12 mouse cellular contexts compared by ENCODE assay signal in the genomic region with DNA sequence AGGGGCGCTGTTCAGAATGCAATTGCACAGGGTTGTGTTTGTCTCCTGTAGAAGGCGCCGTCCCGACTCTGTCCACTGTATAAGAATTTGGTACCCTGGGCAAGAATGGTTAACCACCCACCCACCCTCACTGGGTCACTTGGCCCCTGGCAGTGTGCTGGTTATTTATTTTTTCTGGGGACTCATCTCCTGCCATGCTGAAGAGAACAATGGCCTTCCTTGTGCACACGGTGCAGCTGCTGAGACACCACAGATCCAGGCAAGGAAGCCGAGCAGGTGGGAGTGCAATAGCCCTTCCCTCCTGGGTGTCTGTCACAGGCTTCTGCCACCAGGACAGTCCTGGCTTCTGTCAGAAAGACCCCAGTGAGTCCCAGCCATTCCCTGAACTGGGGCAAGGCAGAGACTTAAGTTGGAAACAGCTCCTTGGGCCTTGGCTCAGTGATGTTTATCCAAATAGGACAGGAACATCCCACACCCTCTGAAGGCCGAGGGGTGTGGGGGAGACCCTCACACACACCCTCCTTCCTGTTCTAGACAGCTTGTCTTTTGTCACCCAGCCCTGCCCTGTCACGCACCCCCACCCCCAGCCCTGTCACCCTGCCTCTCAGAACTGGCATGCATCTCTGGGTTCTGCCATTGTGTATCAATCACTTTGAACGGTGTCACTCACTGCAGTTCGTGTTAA. TPM values are rescaled to one million over a fixed set of nuclear protein-coding genes. Genes with fewer than 3 reads are reported as not detected.
DNase-seq lines count a peak whose midpoint lies in the region; ATAC-seq lines count a peak whose summit lies in the region.
"Had no signal": no experiment of that assay in that cellular context is flagged by ENCODE, and none has a peak within 500 bp of the region (broad histone marks: within the 10 kb centered on the region; RNA-seq: fewer than 3 reads in every experiment).

No protein-coding gene starts in this region.

- 0 out of 2 replicates have a peak, but pooled peaks have one; percentile 33 for ATAC-seq in hindbrain, embryonic 11.5 days (ENCODE audit: low FRiP score)
- peak; percentile 60 for ATAC-seq in midbrain, embryonic 13.5 days

- H3K27me3 ChIP-seq in hindbrain, embryonic 11.5 days (ENCODE audit: control insufficient read depth, insufficient read depth, low read length): no peaks in the 10 kb centered on the region
- no peaks in the 10 kb centered on the region for H3K27me3 ChIP-seq in midbrain, embryonic 13.5 days
- H3K27me3 ChIP-seq: liver, embryonic 15.5 days had no signal

- peaks cover 2% of the 10 kb centered on the region for H3K4me1 ChIP-seq in hindbrain, embryonic 11.5 days (replicated peaks; ENCODE audit: control insufficient read depth, insufficient read depth, low read length)
- H3K4me1 ChIP-seq in midbrain, embryonic 13.5 days (replicated peaks): peaks cover 30% of the 10 kb centered on the region

- H3K36me3 ChIP-seq in hindbrain, embryonic 11.5 days (ENCODE audit: control insufficient read depth, insufficient read depth, low read length): no peaks in the 10 kb centered on the region
- H3K36me3 ChIP-seq in midbrain, embryonic 13.5 days: peaks cover 12% of the 10 kb centered on the region
- H3K36me3 ChIP-seq: liver, embryonic 15.5 days had no signal

- no peak overlapping the region for H3K4me2 ChIP-seq in hindbrain, embryonic 11.5 days (replicated peaks; ENCODE audit: low read depth, low read length)
- no peak overlapping the region for H3K4me2 ChIP-seq in midbrain, embryonic 13.5 days (replicated peaks)
- H3K4me2 ChIP-seq: liver, embryonic 15.5 days had no signal

- peak; percentile 28 for DNase-seq in embryo, embryonic 11 days
- no peak for DNase-seq in embryo, embryonic 10 days (ENCODE audit: low spot score)
- peak; percentile 32 for DNase-seq in MN1 (ENCODE audit: low spot score)
- DNase-seq in hindbrain, embryonic 11.5 days (ENCODE audit: low spot score): peak; percentile 11
- DNase-seq in yolk sac, embryonic 10.5 days (ENCODE audit: low spot score): no peak
- no peak for DNase-seq in right cerebral cortex, postnatal 4 days
- no peak for DNase-seq in B cell, adult 2 months
- DNase-seq: adrenal gland, postnatal 10 days; cerebellum, postnatal 36 days; heart, postnatal 4 days had no signal

- no peaks in the 10 kb centered on the region for H3K9me3 ChIP-seq in hindbrain, embryonic 11.5 days (ENCODE audit: control insufficient read depth, low read length)
- no peaks in the 10 kb centered on the region for H3K9me3 ChIP-seq in midbrain, embryonic 13.5 days
- H3K9me3 ChIP-seq: liver, embryonic 15.5 days had no signal

- no peak overlapping the region for H3K9ac ChIP-seq in hindbrain, embryonic 11.5 days (ENCODE audit: low read depth, low read length)
- H3K9ac ChIP-seq in midbrain, embryonic 13.5 days (replicated peaks): 0 out of 2 replicates have a peak overlapping the region, but pooled peaks have one; percentile 14
- H3K9ac ChIP-seq: liver, embryonic 15.5 days had no signal

- WGBS in hindbrain, embryonic 11.5 days: 63% methylated on average over 10 of the region's 10 CpGs
- 65% methylated on average over 10 of the region's 10 CpGs for WGBS in midbrain, embryonic 13.5 days

- H3K4me3 ChIP-seq in hindbrain, embryonic 11.5 days (ENCODE audit: low read depth, low read length): no peak overlapping the region
- no peak overlapping the region for H3K4me3 ChIP-seq in midbrain, embryonic 13.5 days (replicated peaks)
- H3K4me3 ChIP-seq: liver, embryonic 15.5 days had no signal

- H3K27ac ChIP-seq in hindbrain, embryonic 11.5 days (ENCODE audit: low read depth, low read length): peak overlapping the region; percentile 14
- H3K27ac ChIP-seq in midbrain, embryonic 13.5 days: peak overlapping the region; percentile 70
- H3K27ac ChIP-seq: liver, embryonic 15.5 days had no signal

RNA-seq across cellular contexts. Expression of a gene that starts 30.1 kb away (rescaled TPM):
- 23.1 and 26.9 TPM in 2 replicates for polyA plus RNA-seq in hindbrain, embryonic 11.5 days (2014; fragmentation: Nextera tagmentation; extraction: Ambion mirVana)
- 20.6 and 22.9 TPM in 2 replicates for polyA plus RNA-seq in midbrain, embryonic 13.5 days (2015; fragmentation: Nextera tagmentation; extraction: Ambion mirVana)

RNA-seq across cellular contexts. Expression of a gene that starts 38.5 kb away (rescaled TPM):
- polyA plus RNA-seq in hindbrain, embryonic 11.5 days (2014; fragmentation: Nextera tagmentation; extraction: Ambion mirVana): 7.1 TPM in 2 replicates
- polyA plus RNA-seq in midbrain, embryonic 13.5 days (2015; fragmentation: Nextera tagmentation; extraction: Ambion mirVana): 5.2 and 7.9 TPM in 2 replicates

Comparison
In these comparisons a context has a peak if more than half of its experiments do, and no peak if none do; other contexts are left out.
1. DNase-seq: peak in embryo, embryonic 11 days (single experiment), MN1 (single experiment) and hindbrain, embryonic 11.5 days (single experiment); none in embryo, embryonic 10 days (single experiment), yolk sac, embryonic 10.5 days (single experiment), right cerebral cortex, postnatal 4 days (single experiment) and B cell, adult 2 months (0 of 2).